Mouse (Mus musculus) liver, embryonic 15.5 days (tissue): ENCODE data around the gene Olfr1045. TPM values are rescaled to one million over a fixed set of nuclear protein-coding genes. Genes with fewer than 3 reads are reported as not detected.

Experiments used
- polyA plus RNA-seq: library from polyadenylated mRNA; unstranded; fragments of >200 nt; fragmentation: Nextera tagmentation; extraction: Ambion mirVana; gene quantifications from 2 replicates; pipeline ENCODE4 v1.2.1, GENCODE M21; 2015

Gene Olfr1045
- polyA plus RNA-seq, 1 experiment from 2014 or later = not detected

Other genes starting within 250 kb of the Olfr1045 start
- not detected in 2 replicates for gene Olfr1029, start 229.1 kb downstream of the Olfr1045 start, polyA plus RNA-seq
- not detected in 2 replicates for gene Olfr1030, start 223.7 kb downstream of the Olfr1045 start, polyA plus RNA-seq
- not detected in 2 replicates for gene Olfr1031, start 212.7 kb downstream of the Olfr1045 start, polyA plus RNA-seq
- not detected in 2 replicates for gene Olfr1032, start 197.5 kb downstream of the Olfr1045 start, polyA plus RNA-seq
- 0.98 and 1.3 TPM in 2 replicates for gene Olfr1033, start 182.4 kb downstream of the Olfr1045 start, polyA plus RNA-seq
- gene Olfr1034, start 157.1 kb downstream of the Olfr1045 start, polyA plus RNA-seq = 0.05 TPM in 2 replicates
- gene Olfr1036, start 129.0 kb downstream of the Olfr1045 start, polyA plus RNA-seq = not detected in 2 replicates
- gene Olfr1037, start 115.6 kb downstream of the Olfr1045 start, polyA plus RNA-seq = not detected in 2 replicates
- not detected in 2 replicates for gene Olfr1039, start 67.1 kb downstream of the Olfr1045 start, polyA plus RNA-seq
- not detected in 2 replicates for gene Olfr1040, start 56.3 kb downstream of the Olfr1045 start, polyA plus RNA-seq
- gene Olfr1042, start 41.2 kb downstream of the Olfr1045 start, polyA plus RNA-seq = not detected in 2 replicates
- gene Olfr1043, start 35.5 kb downstream of the Olfr1045 start, polyA plus RNA-seq = not detected in 2 replicates
- gene Olfr1044, start 25.2 kb downstream of the Olfr1045 start, polyA plus RNA-seq = not detected in 2 replicates
- gene Olfr52, start 17.3 kb downstream of the Olfr1045 start, polyA plus RNA-seq = not detected in 2 replicates
- gene Olfr1046, start 16.3 kb upstream of the Olfr1045 start, polyA plus RNA-seq = not detected in 2 replicates
- gene Olfr1047, start 28.4 kb upstream of the Olfr1045 start, polyA plus RNA-seq = not detected in 2 replicates
- gene Olfr1048, start 37.3 kb upstream of the Olfr1045 start, polyA plus RNA-seq = not detected in 2 replicates
- gene Olfr1049, start 55.3 kb upstream of the Olfr1045 start, polyA plus RNA-seq = not detected in 2 replicates
- gene Olfr1051, start 76.1 kb upstream of the Olfr1045 start, polyA plus RNA-seq = not detected in 2 replicates
- gene Olfr1052, start 89.4 kb upstream of the Olfr1045 start, polyA plus RNA-seq = not detected in 2 replicates
- gene Olfr1053, start 112.3 kb upstream of the Olfr1045 start, polyA plus RNA-seq = not detected in 2 replicates
- gene Olfr1054, start 132.4 kb upstream of the Olfr1045 start, polyA plus RNA-seq = not detected in 2 replicates
- not detected in 2 replicates for gene Olfr1055, start 147.3 kb upstream of the Olfr1045 start, polyA plus RNA-seq
- not detected in 2 replicates for gene Olfr1056, start 159.5 kb upstream of the Olfr1045 start, polyA plus RNA-seq
- not detected in 2 replicates for gene Olfr1057, start 175.4 kb upstream of the Olfr1045 start, polyA plus RNA-seq
- gene Olfr1058, start 185.6 kb upstream of the Olfr1045 start, polyA plus RNA-seq = not detected in 2 replicates
- gene Olfr1061, start 211.0 kb upstream of the Olfr1045 start, polyA plus RNA-seq = not detected in 2 replicates
- not detected in 2 replicates for gene Olfr1062, start 223.7 kb upstream of the Olfr1045 start, polyA plus RNA-seq
- not detected in 2 replicates for gene Olfr1065, start 247.6 kb upstream of the Olfr1045 start, polyA plus RNA-seq